Mouse (Mus musculus) urinary bladder, postnatal 36 days (tissue): ENCODE measurements around the gene a.
"Not testable (repeated sequence)": the region's sequence is repeated elsewhere in the genome, so short reads cannot be mapped to it uniquely, and the experiment has no call there.

ENCODE experiments used
- DNase-seq, 2 experiments: peaks; one replicate each; pipeline ENCODE4 v3.0.0; 2022; ENCODE audit warnings: low spot score in 2 of 2, mixed read lengths in 1 of 2

The a gene

GRCm38 (mm10) chr2:154922134-154922533, 130.9 kb downstream of the a start:
- DNase-seq, result not testable (repeated sequence)

GRCm38 (mm10) chr2:154925411-154926031, 134.3 kb downstream of the a start:
- no peak for DNase-seq

GRCm38 (mm10) chr2:154926843-154927242, 135.6 kb downstream of the a start:
- DNase-seq, result no peak

GRCm38 (mm10) chr2:154928298-154928697, 137.1 kb downstream of the a start:
- no peak for DNase-seq

- DNase-seq, result no peak
Observed at GRCm38 (mm10) chr2:154933884-154934283, 142.7 kb downstream of the a start.

- no peak for DNase-seq
Observed at GRCm38 (mm10) chr2:154936106-154936505, 144.9 kb downstream of the a start.

GRCm38 (mm10) chr2:154936536-154937155, 145.4 kb downstream of the a start:
- no peak for DNase-seq

- no peak for DNase-seq
Observed at GRCm38 (mm10) chr2:154937547-154938390, 146.6 kb downstream of the a start.

GRCm38 (mm10) chr2:154941952-154942351, 150.8 kb downstream of the a start:
- no peak for DNase-seq

- no peak for DNase-seq
Observed at GRCm38 (mm10) chr2:154942546-154942945, 151.3 kb downstream of the a start.

GRCm38 (mm10) chr2:154943101-154943500, 151.9 kb downstream of the a start:
- peak; percentile 84 to 86 for DNase-seq

- no peak for DNase-seq
Observed at GRCm38 (mm10) chr2:154946921-154947320, 155.7 kb downstream of the a start.

GRCm38 (mm10) chr2:154949352-154949751, 158.2 kb downstream of the a start:
- DNase-seq, result no peak

GRCm38 (mm10) chr2:154949877-154950276, 158.7 kb downstream of the a start:
- no peak for DNase-seq

- DNase-seq, result no peak
Observed at GRCm38 (mm10) chr2:154950601-154951000, 159.4 kb downstream of the a start.

- DNase-seq, result no peak
Observed at GRCm38 (mm10) chr2:154959486-154959885, 168.3 kb downstream of the a start.

GRCm38 (mm10) chr2:154959909-154960308, 168.7 kb downstream of the a start:
- DNase-seq, result no peak

GRCm38 (mm10) chr2:154963176-154963575, 172.0 kb downstream of the a start:
- DNase-seq, result no peak

- not testable (repeated sequence) for DNase-seq
Observed at GRCm38 (mm10) chr2:154969740-154970397, 178.7 kb downstream of the a start.

GRCm38 (mm10) chr2:154971919-154972692, 180.9 kb downstream of the a start:
- no peak for DNase-seq

- DNase-seq, result no peak
Observed at GRCm38 (mm10) chr2:154972981-154973380, 181.8 kb downstream of the a start.
